Mouse (Mus musculus): Measurements from ENCODE around the gene Adrb1. TPM values are rescaled to one million over a fixed set of nuclear protein-coding genes. Genes with fewer than 3 reads are reported as not detected.

Gene Adrb1
- polyA plus RNA-seq, 1 experiment from 2014 or later: 0.62 TPM

DNA sequence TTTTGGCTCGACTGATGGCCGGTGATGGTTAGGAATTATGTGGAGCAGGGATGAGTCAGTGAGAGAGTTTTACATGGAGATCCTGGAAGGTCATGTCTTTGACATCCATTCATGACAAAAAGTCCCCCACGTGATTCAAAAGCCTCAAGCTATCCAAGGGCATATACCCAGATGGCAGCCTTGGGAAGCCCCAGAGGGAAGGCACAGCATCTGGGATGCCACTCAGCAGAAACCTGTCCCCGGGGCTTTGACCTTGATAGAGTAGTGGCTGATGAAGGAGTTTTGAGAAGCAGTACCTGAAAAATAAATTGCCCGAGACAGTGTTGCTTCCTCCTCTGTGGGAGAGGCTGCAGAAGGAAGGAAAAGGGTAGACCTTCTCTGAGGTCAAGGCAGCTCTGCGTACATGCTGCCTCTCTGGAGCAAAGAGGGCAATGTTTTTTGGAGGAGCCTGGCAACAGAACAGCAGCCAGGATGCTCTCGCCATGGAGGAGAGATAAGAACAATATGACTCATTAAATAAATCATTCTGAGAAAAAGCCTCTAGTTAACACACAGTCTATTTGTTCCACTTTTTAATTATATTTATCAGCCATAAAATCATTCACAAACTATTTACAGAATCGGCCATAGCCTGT lies 38.4 kb downstream of the Adrb1 start:
- Histone ChIP-seq H3K36me3 (no peaks in the 10 kb centered on the region), H3K9me3 (no peaks in the 10 kb centered on the region), H3K27me3 (no peaks in the 10 kb centered on the region), H3K9ac (no peak overlapping the region), H3K4me2 (replicated peaks) (no peak overlapping the region), H3K27ac (no peak overlapping the region), H3K4me3 (no peak overlapping the region), H3K4me1 (no peaks in the 10 kb centered on the region)
- no peak for ATAC-seq (ENCODE audit: low FRiP score, low read depth)
- WGBS: 86% methylated on average over 8 of the region's 8 CpGs

DNA sequence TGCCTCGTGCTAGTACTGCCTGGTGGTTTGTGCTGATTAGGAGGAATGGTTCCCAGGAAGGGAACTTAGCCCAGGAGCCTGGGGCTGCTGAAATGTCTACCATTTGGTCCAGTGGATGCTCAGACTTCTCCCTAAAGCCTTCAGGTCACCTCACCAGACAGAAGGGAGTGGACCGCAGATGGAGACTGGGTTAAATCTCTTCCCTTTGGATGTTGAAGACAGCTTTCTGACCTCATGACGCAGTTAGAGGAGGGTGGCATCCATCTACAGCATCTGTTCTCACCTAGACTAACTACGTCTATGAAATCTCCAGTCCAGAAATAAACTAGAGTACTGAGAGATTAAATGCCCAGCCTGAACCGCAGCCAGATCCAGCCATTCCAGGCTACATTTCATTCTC lies 39.1 kb downstream of the Adrb1 start:
- WGBS: 87% methylated on average over 5 of the region's 5 CpGs
- ATAC-seq (ENCODE audit: low FRiP score, low read depth): no peak
- no peak overlapping the region for H3K4me2 ChIP-seq (replicated peaks)
- H3K4me1 ChIP-seq: no peaks in the 10 kb centered on the region
- H3K9ac ChIP-seq: no peak overlapping the region
- H3K4me3 ChIP-seq: no peak overlapping the region
- H3K27me3 ChIP-seq: no peaks in the 10 kb centered on the region
- no peak overlapping the region for H3K27ac ChIP-seq
- no peaks in the 10 kb centered on the region for H3K36me3 ChIP-seq
- no peaks in the 10 kb centered on the region for H3K9me3 ChIP-seq

DNA sequence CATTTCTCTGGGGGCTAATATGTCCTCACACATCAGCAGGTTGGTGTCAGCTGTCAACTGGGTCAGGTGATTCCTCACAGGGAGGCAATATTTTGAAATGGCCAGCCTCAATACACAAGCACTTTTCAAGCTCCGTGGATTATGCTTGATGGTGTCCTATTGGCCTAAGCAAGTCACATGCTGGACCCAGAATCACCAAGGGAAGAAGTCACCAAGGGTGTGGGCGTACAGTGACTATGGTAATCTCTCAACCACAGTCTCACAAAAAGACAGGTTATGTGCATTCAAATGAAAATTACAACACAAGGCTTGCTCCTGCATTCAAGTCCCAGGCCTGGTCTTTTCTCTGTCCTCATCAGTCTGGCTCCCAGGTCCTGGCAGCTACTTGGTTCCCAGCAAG lies 39.7 kb downstream of the Adrb1 start:
- ATAC-seq (ENCODE audit: low FRiP score, low read depth): no peak
- Histone ChIP-seq H3K4me3 (no peak overlapping the region), H3K9me3 (no peaks in the 10 kb centered on the region), H3K4me2 (replicated peaks) (no peak overlapping the region), H3K4me1 (no peaks in the 10 kb centered on the region), H3K9ac (no peak overlapping the region), H3K27ac (no peak overlapping the region), H3K36me3 (no peaks in the 10 kb centered on the region), H3K27me3 (no peaks in the 10 kb centered on the region)
- 77% methylated on average over 2 of the region's 2 CpGs for WGBS

DNA sequence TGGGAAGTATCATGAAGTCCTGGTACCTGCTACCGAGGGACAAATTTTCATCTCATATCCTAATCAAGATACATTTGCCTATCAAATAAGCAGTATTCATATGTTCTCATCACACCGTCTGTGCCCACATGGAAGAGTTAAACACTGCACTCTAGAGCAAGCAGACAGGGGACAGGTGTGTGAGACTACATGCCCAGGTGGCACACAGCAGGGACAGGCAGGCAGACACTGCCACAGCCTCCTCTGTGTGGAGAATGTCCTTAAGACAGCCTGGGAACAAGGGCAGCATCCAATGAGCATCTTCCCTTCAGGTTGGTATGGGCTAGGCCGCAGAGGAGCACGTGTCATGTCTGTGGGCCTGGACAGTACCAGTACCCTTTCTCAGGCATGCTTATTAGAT lies 40.7 kb downstream of the Adrb1 start:
- ATAC-seq (ENCODE audit: low FRiP score, low read depth): no peak

DNA sequence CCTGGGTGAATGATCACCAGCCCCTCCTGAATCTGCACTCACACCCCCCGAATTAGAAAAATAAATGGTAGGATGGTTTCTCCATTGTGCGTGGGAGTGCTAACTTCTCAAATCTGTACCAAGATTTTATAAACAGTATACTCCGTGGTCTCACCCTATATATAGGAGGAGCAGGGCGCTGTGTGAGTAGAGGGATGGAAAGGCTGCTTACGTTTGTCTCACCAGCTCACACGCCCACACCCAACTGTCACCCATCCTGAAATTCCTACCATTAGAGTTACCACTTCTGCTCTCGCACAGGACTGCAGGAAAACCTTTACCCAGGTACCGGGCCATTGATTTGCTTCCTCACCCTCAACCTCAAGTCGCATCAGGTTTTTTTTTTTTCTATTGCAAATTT lies 47.0 kb downstream of the Adrb1 start:
- ATAC-seq (ENCODE audit: low FRiP score, low read depth): no peak
- 0 out of 2 replicates have a peak, but pooled peaks cover 5% of the 10 kb centered on the region for H3K27me3 ChIP-seq
- H3K9me3 ChIP-seq: no peaks in the 10 kb centered on the region
- no peaks in the 10 kb centered on the region for H3K36me3 ChIP-seq
- no peak overlapping the region for H3K4me2 ChIP-seq (replicated peaks)
- no peak overlapping the region for H3K4me3 ChIP-seq
- H3K9ac ChIP-seq: no peak overlapping the region
- WGBS: 87% methylated on average over 9 of the region's 9 CpGs
- H3K27ac ChIP-seq: no peak overlapping the region
- H3K4me1 ChIP-seq: no peaks in the 10 kb centered on the region

More for the DNA sequence above, 40.7 kb downstream of the Adrb1 start:
- Histone ChIP-seq H3K4me1 (no peaks in the 10 kb centered on the region), H3K36me3 (no peaks in the 10 kb centered on the region), H3K4me2 (replicated peaks) (no peak overlapping the region), H3K9me3 (no peaks in the 10 kb centered on the region), H3K27me3 (no peaks in the 10 kb centered on the region), H3K27ac (no peak overlapping the region), H3K9ac (no peak overlapping the region), H3K4me3 (no peak overlapping the region)
- WGBS: 90% methylated on average over 4 of the region's 4 CpGs

DNA sequence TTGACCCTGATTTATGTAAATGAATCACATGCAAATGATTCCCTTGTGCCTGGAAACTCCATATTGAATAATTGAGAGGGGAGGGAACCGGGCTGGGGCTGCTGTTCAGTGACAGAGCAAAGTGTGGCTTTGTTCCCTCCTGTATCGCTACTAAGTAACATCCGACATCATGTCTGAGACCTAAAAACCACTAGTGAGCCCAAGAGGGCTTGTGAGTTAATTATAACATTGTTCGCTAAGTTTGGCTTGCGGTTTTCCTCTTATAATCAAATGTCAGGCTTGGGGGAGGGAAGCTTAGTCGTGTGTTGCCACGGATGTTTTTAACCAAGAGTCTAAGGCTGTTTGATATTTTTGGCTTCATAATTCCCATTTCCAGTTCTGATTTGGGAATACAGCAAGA lies 50.2 kb downstream of the Adrb1 start:
- no peak for ATAC-seq (ENCODE audit: low FRiP score, low read depth)
- Histone ChIP-seq H3K27me3 (peaks cover 33% of the 10 kb centered on the region), H3K4me3 (no peak overlapping the region), H3K9me3 (no peaks in the 10 kb centered on the region), H3K9ac (no peak overlapping the region), H3K27ac (no peak overlapping the region), H3K4me1 (peaks cover 23% of the 10 kb centered on the region), H3K4me2 (replicated peaks) (no peak overlapping the region), H3K36me3 (no peaks in the 10 kb centered on the region)
- WGBS: 85% methylated on average over 7 of the region's 7 CpGs

DNA sequence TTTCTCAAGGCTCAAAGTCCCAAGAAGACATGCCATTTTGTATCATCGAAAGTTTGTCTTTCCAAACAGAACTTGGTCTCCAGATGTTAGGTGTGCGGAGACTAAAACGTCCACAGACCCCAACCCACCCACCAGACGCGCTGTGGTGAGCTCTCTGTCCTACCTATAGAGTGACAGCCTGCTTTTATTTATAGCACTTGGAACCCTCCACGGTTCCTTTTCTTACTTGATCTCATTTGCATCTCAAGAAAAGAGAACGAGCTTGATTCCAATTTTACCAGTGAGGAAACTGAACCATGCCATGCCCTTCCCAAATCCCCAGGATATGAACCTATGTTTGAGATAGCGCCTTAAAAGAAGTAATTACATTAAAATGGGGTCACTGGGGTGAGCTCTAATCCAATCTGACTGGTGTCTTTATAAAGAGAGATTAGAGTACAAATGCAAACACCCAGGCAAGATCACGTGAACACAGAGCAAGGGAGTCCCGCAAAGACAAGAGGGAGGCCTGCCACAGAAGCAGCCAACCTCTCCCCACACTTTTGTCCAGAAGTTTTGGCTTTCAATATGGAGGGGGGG lies 51.5 kb downstream of the Adrb1 start:
- Histone ChIP-seq H3K36me3 (no peaks in the 10 kb centered on the region), H3K27me3 (peaks cover 42% of the 10 kb centered on the region), H3K4me3 (no peak overlapping the region), H3K9me3 (no peaks in the 10 kb centered on the region), H3K9ac (no peak overlapping the region), H3K4me2 (replicated peaks) (no peak overlapping the region), H3K27ac (no peak overlapping the region), H3K4me1 (peaks cover 23% of the 10 kb centered on the region)
- 74% methylated on average over 10 of the region's 10 CpGs for WGBS
- no peak for ATAC-seq (ENCODE audit: low FRiP score, low read depth)

DNA sequence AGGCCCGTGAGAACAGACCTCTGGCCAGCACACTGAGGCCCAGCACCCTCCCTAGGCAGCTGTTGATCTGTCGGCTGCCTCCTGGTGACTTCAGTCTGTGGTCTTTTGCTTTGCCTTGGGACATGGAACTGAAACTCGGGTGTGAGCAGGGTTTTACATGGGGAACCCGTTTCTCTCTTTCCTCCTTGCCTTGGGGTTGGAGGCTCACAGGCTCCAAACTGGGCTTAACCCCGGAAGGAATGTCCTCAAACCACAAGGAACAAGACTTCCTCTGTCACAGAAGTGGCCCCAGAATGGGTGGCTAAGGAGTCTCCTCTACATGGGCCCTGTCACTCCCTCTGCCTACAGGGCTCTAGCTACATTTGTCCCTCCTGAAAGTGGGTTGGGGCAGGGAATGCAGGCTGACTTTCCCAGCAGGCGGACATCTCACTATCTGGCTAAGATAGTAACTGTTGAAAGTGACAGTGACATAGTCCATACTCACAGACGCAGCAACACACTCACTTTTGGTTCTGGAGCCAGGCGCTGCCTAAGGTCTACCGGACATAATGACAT lies 52.5 kb downstream of the Adrb1 start:
- Histone ChIP-seq H3K9me3 (no peaks in the 10 kb centered on the region), H3K9ac (no peak overlapping the region), H3K4me3 (no peak overlapping the region), H3K27me3 (peaks cover 42% of the 10 kb centered on the region), H3K36me3 (no peaks in the 10 kb centered on the region), H3K27ac (no peak overlapping the region), H3K4me2 (replicated peaks) (no peak overlapping the region), H3K4me1 (peaks cover 23% of the 10 kb centered on the region)
- 78% methylated on average over 9 of the region's 9 CpGs for WGBS
- ATAC-seq (ENCODE audit: low FRiP score, low read depth): no peak

DNA sequence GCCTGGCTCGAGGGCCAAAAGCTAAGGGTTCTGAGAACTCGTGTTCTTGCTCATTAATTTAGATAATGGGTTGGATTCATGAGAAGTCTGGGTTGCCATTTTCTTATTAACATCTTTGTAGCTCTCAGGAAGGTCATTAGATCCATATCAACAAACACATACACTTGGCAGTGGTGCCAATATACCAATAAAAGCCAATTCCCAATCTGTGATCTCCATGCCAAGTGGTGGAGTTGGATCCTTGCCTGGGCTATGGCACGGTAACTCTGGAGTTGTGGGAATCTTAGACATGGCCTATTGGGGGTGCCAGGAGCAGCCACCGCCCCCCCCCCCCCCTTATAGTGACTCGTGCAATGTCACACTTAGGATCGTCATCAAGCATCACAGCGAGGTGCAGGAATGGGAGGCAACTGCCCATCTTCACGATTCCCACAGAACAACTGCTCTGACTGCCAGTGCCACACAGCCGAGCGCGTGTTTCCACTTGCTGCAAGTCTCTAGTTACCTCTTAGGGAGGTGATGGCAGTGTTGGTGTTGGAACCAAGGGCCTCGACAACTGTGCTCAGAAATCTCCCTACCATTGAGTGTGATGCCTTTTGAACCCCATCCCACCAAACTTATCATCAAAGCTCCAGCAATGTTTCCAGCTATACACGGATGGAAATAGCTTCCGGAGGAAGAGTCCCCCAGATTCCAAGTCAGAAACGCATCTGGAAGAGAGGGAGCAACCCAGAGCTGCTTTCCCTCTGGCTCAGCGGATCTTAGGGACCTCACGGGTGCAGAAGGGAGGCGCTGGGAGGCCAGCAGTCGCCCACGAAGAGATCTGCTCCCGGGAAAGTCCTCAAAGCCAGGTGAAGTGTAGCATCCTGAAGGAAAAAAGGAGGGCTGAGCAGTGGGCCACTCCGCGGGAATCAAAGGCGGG lies 53.2 kb downstream of the Adrb1 start:
- H3K4me1 ChIP-seq: peaks cover 23% of the 10 kb centered on the region
- ATAC-seq (ENCODE audit: low FRiP score, low read depth): no peak
- H3K36me3 ChIP-seq: no peaks in the 10 kb centered on the region
- H3K27ac ChIP-seq: no peak overlapping the region
- no peaks in the 10 kb centered on the region for H3K9me3 ChIP-seq
- H3K4me3 ChIP-seq: peak overlapping the region; percentile 34
- peak overlapping the region; percentile 40; the same call in 1 of the 2 replicates for H3K9ac ChIP-seq
- H3K4me2 ChIP-seq (replicated peaks): peak overlapping the region; percentile 66
- peaks cover 42% of the 10 kb centered on the region for H3K27me3 ChIP-seq
- 27% methylated on average over 24 of the region's 24 CpGs for WGBS

DNA sequence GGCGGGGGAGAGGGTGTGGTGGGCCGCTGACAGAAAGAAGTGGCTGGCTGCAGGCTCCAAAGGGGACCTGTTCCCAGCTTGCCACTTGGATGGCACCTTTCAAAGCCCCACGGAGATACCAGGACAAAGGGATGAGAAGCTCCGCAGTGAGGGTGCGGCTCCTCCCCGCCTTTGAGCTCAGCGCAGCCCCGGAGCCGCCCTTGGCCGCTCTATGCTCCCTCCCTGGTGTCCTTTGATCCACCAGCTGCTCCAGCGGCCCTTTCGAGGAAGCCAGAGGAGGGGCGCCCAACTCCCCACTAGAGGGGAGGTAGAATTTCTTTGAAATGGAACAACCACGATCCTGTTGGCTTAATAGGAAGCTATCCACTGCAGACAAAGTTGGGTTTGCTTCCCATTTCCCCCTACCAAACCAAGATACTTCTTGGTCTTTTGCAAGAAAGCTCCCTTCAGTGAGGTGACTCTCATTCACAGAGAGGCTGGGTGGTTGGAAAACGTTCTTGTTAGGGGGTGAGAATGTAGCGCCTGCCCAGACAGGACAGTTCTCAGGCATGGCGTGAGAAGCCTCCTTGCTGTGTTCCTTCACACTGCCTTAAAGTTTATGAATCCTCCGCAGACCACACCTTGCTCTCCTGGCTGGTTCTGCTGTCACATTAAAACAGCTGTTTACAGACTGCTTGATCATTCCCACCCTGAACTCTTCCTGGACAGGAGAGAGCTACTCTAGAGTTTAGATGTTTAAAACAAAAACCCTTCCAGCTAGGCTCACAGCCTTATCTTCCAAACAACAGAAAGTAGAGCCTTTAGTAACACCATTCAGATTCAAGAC lies 54.1 kb downstream of the Adrb1 start:
- Histone ChIP-seq H3K4me2 (replicated peaks) (peak overlapping the region; percentile 66), H3K27ac (no peak overlapping the region), H3K27me3 (peaks cover 42% of the 10 kb centered on the region), H3K9ac (peak overlapping the region; percentile 40; the same call in 1 of the 2 replicates), H3K4me3 (peak overlapping the region; percentile 34), H3K4me1 (peaks cover 23% of the 10 kb centered on the region), H3K9me3 (no peaks in the 10 kb centered on the region), H3K36me3 (no peaks in the 10 kb centered on the region)
- 2% methylated on average over 17 of the region's 18 CpGs for WGBS
- ATAC-seq (ENCODE audit: low FRiP score, low read depth): no peak

DNA sequence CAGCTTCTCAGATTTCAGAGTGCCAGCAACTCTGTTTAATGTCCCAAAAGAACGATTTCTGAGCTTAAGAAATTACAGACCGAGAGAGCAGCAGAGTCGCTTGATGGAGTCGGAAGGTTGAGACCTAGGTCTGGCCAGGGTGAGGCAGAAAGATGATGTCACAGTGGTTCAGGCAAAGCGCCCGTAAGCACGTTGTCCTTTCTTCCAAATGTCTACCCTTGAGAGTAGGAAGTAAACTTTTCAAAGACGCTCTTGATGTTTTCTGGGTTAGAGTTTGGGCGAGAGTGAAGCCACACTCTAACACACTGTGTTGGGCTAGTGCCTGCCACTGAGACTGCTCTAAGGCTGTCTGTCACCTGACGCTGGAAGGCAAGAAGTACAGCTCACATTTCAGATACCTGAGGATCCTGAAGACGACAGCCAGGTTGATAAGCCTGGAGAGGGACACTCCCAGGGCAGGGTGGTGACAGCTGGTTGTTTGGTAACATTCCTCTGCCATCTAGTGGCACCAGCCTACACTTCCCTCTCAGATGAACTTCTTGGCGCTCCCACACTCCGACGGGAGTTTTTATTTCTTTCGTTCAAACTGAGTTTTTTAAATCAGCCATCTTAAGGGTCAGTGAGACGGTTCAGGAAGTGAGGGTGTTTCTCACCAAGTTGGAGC lies 54.9 kb downstream of the Adrb1 start:
- ATAC-seq (ENCODE audit: low FRiP score, low read depth): peak; percentile 66
- H3K27ac ChIP-seq: no peak overlapping the region
- peaks cover 42% of the 10 kb centered on the region for H3K27me3 ChIP-seq
- H3K4me2 ChIP-seq (replicated peaks): peak overlapping the region; percentile 66
- H3K4me3 ChIP-seq: no peak overlapping the region; the same call in 1 of the 2 replicates
- H3K36me3 ChIP-seq: no peaks in the 10 kb centered on the region
- WGBS: 23% methylated on average over 16 of the region's 16 CpGs
- no peak overlapping the region for H3K9ac ChIP-seq
- H3K4me1 ChIP-seq: peaks cover 23% of the 10 kb centered on the region
- no peaks in the 10 kb centered on the region for H3K9me3 ChIP-seq

Data from limb, embryonic 13.5 days (tissue).